Mouse (Mus musculus): Measurements from ENCODE around the gene Plod3. TPM values are rescaled to one million over a fixed set of nuclear protein-coding genes. Genes with fewer than 3 reads are reported as not detected.

Plod3 gene
- polyA plus RNA-seq, 1 experiment, result 26.1 TPM

GRCm38 (mm10) chr5:136950521-136950920, 36.3 kb upstream of the Plod3 start:
- Histone ChIP-seq H3K27ac (ENCODE audit: control insufficient read depth, insufficient read depth, low read depth, low read length, poor library complexity) (no peak overlapping the region), H3K4me1 (ENCODE audit: control insufficient read depth, insufficient read depth, low read length) (no peaks in the 10 kb centered on the region; the same call in 1 of the 2 replicates), H3K4me3 (replicated peaks; ENCODE audit: control insufficient read depth, low read depth, low read length) (no peak overlapping the region)
- TF ChIP-seq POLR2A (IDR thresholded peaks at IDR 0.05; ENCODE audit: borderline replicate concordance, control insufficient read depth, low read depth, low read length) (no peak), CTCF (IDR thresholded peaks at IDR 0.05; ENCODE audit: control insufficient read depth, insufficient read depth, low read length) (no peak)
- WGBS, result 79% methylated on average over 6 of the region's 6 CpGs

GRCm38 (mm10) chr5:136952153-136952552, 34.7 kb upstream of the Plod3 start:
- no peak for TF ChIP-seq CTCF (IDR thresholded peaks at IDR 0.05; ENCODE audit: control insufficient read depth, insufficient read depth, low read length)
- TF ChIP-seq POLR2A (IDR thresholded peaks at IDR 0.05; ENCODE audit: borderline replicate concordance, control insufficient read depth, low read depth, low read length), result no peak
- no peak overlapping the region for H3K27ac ChIP-seq (ENCODE audit: control insufficient read depth, insufficient read depth, low read depth, low read length, poor library complexity)
- H3K4me1 ChIP-seq (ENCODE audit: control insufficient read depth, insufficient read depth, low read length), result no peaks in the 10 kb centered on the region; the same call in 1 of the 2 replicates
- no peak overlapping the region for H3K4me3 ChIP-seq (replicated peaks; ENCODE audit: control insufficient read depth, low read depth, low read length)
- 44% methylated on average over 4 of the region's 4 CpGs for WGBS

DNA sequence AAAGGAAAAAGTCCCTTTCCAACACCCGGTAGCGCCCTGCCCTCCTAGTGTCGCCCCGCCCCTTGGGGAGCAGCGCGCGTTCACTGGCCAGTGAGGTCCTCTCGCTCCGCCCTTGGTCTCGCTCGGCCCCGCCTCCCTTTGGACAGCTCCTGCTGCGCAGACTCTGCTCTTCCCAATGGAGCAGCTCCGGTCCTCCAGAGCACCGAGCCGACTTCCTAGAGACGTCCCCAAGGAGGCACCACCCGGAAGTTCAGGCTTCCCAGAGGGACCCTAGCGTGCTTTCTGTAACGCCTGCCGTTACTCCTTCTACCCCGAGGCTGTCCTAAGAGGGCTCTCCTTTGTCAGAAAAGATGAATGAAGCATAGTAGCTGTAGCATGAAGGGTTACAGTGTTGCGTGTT, 33.8 kb upstream of the Plod3 start, which contains the start of gene Fis1:
Fis1 (plus strand) TSS at position 261 of the 400 bp plus-strand sequence.
- Histone ChIP-seq H3K4me3 (replicated peaks; ENCODE audit: control insufficient read depth, low read depth, low read length) (peak within 1 kb of the TSS; percentile 72), H3K27ac (ENCODE audit: control insufficient read depth, insufficient read depth, low read depth, low read length, poor library complexity) (peak within 1 kb of the TSS; percentile 53; the same call in 1 of the 2 replicates), H3K4me1 (ENCODE audit: control insufficient read depth, insufficient read depth, low read length) (no peaks in the 10 kb centered on the region; the same call in 1 of the 2 replicates)
- TF ChIP-seq POLR2A (IDR thresholded peaks at IDR 0.05; ENCODE audit: borderline replicate concordance, control insufficient read depth, low read depth, low read length) (peak; percentile 20; the same call in 1 of the 2 replicates), CTCF (IDR thresholded peaks at IDR 0.05; ENCODE audit: control insufficient read depth, insufficient read depth, low read length) (no peak)
- WGBS, result under 1% methylated on average over 23 of the region's 23 CpGs

DNA sequence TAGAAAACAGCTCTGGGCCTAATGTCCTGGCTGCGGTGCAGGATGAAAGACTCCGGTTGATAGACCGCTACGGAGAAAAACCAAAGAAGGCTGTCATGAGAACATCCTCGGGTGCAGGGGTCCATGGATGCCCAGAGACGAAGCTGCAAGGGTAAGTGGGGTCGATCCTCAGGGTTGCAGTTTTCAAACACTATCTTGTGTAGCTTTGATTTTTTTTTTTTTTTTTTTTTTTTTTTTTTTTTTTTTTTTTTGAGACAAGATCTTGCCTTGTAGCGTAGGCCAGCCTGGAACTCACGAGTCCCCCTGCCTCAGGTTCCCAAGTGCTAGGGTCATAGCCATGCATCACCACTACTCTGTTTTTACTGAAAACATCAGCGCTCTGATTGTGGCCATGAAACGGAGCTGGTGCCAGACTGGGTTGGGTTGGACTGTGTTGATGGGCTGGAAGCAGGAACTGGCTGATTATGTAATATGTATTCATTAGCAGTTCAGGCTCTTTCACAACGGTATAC, 33.3 kb upstream of the Plod3 start:
- WGBS, result 3% methylated on average over 12 of the region's 12 CpGs
- no peaks in the 10 kb centered on the region; the same call in 1 of the 2 replicates for H3K4me1 ChIP-seq (ENCODE audit: control insufficient read depth, insufficient read depth, low read length)
- no peak for TF ChIP-seq CTCF (IDR thresholded peaks at IDR 0.05; ENCODE audit: control insufficient read depth, insufficient read depth, low read length)
- no peak for TF ChIP-seq POLR2A (IDR thresholded peaks at IDR 0.05; ENCODE audit: borderline replicate concordance, control insufficient read depth, low read depth, low read length)
- peak overlapping the region; percentile 53; the same call in 1 of the 2 replicates for H3K27ac ChIP-seq (ENCODE audit: control insufficient read depth, insufficient read depth, low read depth, low read length, poor library complexity)
- H3K4me3 ChIP-seq (replicated peaks; ENCODE audit: control insufficient read depth, low read depth, low read length), result peak overlapping the region; percentile 72

DNA sequence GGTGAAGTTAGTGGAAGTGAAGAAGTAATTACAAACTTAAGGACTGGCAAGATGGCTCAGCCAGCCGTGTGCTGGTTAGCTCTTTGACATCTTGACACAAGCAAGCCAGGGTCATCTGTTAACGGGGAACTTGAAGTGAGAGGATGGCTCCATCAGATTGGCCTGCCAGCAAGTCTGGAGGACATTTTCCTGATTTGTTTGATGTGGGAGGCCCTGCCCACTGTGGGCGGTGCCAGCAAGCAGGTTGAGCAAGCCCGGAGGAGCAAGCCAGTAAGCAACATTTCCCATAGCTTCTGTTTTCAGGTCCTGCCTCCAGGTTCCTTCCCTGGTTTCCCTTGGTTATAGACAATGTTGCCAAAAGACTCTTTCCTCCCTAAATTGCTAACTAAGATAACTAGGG, 31.2 kb upstream of the Plod3 start:
- no peaks in the 10 kb centered on the region; the same call in 1 of the 2 replicates for H3K4me1 ChIP-seq (ENCODE audit: control insufficient read depth, insufficient read depth, low read length)
- H3K27ac ChIP-seq (ENCODE audit: control insufficient read depth, insufficient read depth, low read depth, low read length, poor library complexity), result no peak overlapping the region
- no peak overlapping the region for H3K4me3 ChIP-seq (replicated peaks; ENCODE audit: control insufficient read depth, low read depth, low read length)
- 63% methylated on average over 4 of the region's 4 CpGs for WGBS
- TF ChIP-seq POLR2A (IDR thresholded peaks at IDR 0.05; ENCODE audit: borderline replicate concordance, control insufficient read depth, low read depth, low read length), result no peak
- no peak for TF ChIP-seq CTCF (IDR thresholded peaks at IDR 0.05; ENCODE audit: control insufficient read depth, insufficient read depth, low read length)

DNA sequence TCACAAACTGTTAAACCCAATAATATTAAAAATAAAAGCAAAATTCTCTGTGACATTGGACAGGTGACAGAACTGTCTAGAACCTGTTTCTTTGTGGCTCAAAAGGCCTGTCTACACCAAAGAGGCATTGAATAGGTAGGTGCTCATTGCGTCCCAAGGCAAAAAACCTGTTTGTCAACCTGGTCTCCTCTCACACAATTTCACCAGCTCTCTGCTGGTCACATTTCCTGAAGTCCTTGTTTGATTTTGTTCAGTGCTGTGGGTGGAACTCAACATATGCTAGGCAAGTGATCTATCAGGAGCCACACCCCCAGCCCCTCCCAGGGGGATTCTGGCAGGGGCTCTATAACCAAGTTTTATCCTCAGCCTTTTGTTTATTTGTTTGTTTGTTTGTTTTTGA, 29.6 kb upstream of the Plod3 start:
- Histone ChIP-seq H3K4me3 (replicated peaks; ENCODE audit: control insufficient read depth, low read depth, low read length) (no peak overlapping the region), H3K27ac (ENCODE audit: control insufficient read depth, insufficient read depth, low read depth, low read length, poor library complexity) (no peak overlapping the region), H3K4me1 (ENCODE audit: control insufficient read depth, insufficient read depth, low read length) (no peaks in the 10 kb centered on the region; the same call in 1 of the 2 replicates)
- TF ChIP-seq CTCF (IDR thresholded peaks at IDR 0.05; ENCODE audit: control insufficient read depth, insufficient read depth, low read length) (no peak), POLR2A (IDR thresholded peaks at IDR 0.05; ENCODE audit: borderline replicate concordance, control insufficient read depth, low read depth, low read length) (no peak)
- WGBS, result 73% methylated on average over 1 of the region's 1 CpGs

GRCm38 (mm10) chr5:136958991-136959605, 27.7 kb upstream of the Plod3 start:
- 74% methylated on average over 5 of the region's 5 CpGs for WGBS
- TF ChIP-seq POLR2A (IDR thresholded peaks at IDR 0.05; ENCODE audit: borderline replicate concordance, control insufficient read depth, low read depth, low read length), result no peak
- no peak for TF ChIP-seq CTCF (IDR thresholded peaks at IDR 0.05; ENCODE audit: control insufficient read depth, insufficient read depth, low read length)
- no peak overlapping the region for H3K27ac ChIP-seq (ENCODE audit: control insufficient read depth, insufficient read depth, low read depth, low read length, poor library complexity)
- H3K4me3 ChIP-seq (replicated peaks; ENCODE audit: control insufficient read depth, low read depth, low read length), result no peak overlapping the region
- H3K4me1 ChIP-seq (ENCODE audit: control insufficient read depth, insufficient read depth, low read length), result no peaks in the 10 kb centered on the region; the same call in 1 of the 2 replicates

DNA sequence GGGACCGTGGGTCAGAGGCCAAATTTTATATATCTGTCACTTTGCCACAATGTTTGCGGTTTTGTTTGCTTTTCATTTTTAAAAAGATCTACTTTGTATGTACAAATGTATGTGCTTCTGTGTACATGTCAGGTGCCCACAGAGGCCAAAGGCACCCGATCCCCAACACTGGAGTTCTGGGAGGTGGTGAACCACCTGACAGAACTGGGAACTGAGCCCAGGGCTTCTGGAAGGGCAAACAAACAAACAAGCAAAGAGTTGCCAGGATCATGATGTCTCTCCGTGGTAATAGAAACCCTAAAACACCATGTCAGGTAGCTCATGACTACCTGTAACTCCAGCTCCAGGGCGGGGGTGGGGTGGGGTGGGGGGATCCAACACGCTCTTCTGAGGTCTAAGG, 26.8 kb upstream of the Plod3 start:
- H3K27ac ChIP-seq (ENCODE audit: control insufficient read depth, insufficient read depth, low read depth, low read length, poor library complexity), result no peak overlapping the region

More for the DNA sequence above, 26.8 kb upstream of the Plod3 start:
- TF ChIP-seq CTCF (IDR thresholded peaks at IDR 0.05; ENCODE audit: control insufficient read depth, insufficient read depth, low read length) (no peak), POLR2A (IDR thresholded peaks at IDR 0.05; ENCODE audit: borderline replicate concordance, control insufficient read depth, low read depth, low read length) (no peak)
- no peaks in the 10 kb centered on the region; the same call in none of the 2 replicates for H3K4me1 ChIP-seq (ENCODE audit: control insufficient read depth, insufficient read depth, low read length)
- WGBS, result 84% methylated on average over 6 of the region's 6 CpGs
- no peak overlapping the region for H3K4me3 ChIP-seq (replicated peaks; ENCODE audit: control insufficient read depth, low read depth, low read length)
